Mouse (Mus musculus): Measurements from ENCODE around the gene Il18bp. TPM values are rescaled to one million over a fixed set of nuclear protein-coding genes. Genes with fewer than 3 reads are reported as not detected.

Gene Il18bp
- total RNA-seq, 4 experiments from 2014 or later = 8.3 to 12.9 (median 11.1) TPM

Other genes starting within 250 kb of the Il18bp start
- gene Phox2a, start 200.4 kb downstream of the Il18bp start, total RNA-seq (2022) = under 1 TPM in 1 of 4 experiments, not detected in 3; 0.20 TPM
- 10 to 100 TPM; 29.1 to 38.3 (median 32.4) TPM for gene Inppl1, start 180.5 kb downstream of the Il18bp start, total RNA-seq (2022)
- 1 to 10 TPM in 2 of 4 experiments, not detected in 2; 1.3 to 1.4 TPM for gene Folr2, start 161.5 kb downstream of the Il18bp start, total RNA-seq (2022)
- gene Anapc15, start 155.0 kb downstream of the Il18bp start, total RNA-seq (2022) = 10 to 100 TPM; 30.2 to 37.2 (median 35.0) TPM
- 1 to 10 TPM in 3 of 4 experiments, under 1 TPM in 1; 0.51 to 3.2 (median 1.3) TPM for gene Folr1, start 147.9 kb downstream of the Il18bp start, total RNA-seq (2022)
- 10 to 100 TPM; 77.5 to 94.3 (median 89.8) TPM for gene Lamtor1, start 112.8 kb downstream of the Il18bp start, total RNA-seq (2022)
- under 1 TPM in 1 of 4 experiments, not detected in 3; 0.35 TPM for gene Tomt, start 112.3 kb downstream of the Il18bp start, total RNA-seq (2022)
- gene Lrrc51, start 84.8 kb downstream of the Il18bp start, total RNA-seq (2022) = 1 to 10 TPM; 5.8 to 7.9 (median 6.1) TPM
- 100 to 1,000 TPM in 3 of 4 experiments, 10 to 100 TPM in 1; 99.7 to 129 (median 117) TPM for gene Numa1, start 84.6 kb downstream of the Il18bp start, total RNA-seq (2022)
- 10 to 100 TPM; 43.4 to 47.0 (median 44.9) TPM for gene Rnf121, start 46.8 kb upstream of the Il18bp start, total RNA-seq (2022)
- 10 to 100 TPM; 25.8 to 37.3 (median 31.9) TPM for gene Xndc1, start 46.8 kb upstream of the Il18bp start, total RNA-seq (2022)
- 1 to 10 TPM; 1.7 to 2.8 (median 2.3) TPM for gene Xntrpc, start 47.0 kb upstream of the Il18bp start, total RNA-seq (2022)
- 1 to 10 TPM in 3 of 4 experiments, not detected in 1; 1.4 to 2.4 (median 1.8) TPM for gene Trpc2, start 64.4 kb upstream of the Il18bp start, total RNA-seq (2022)
- gene Art1, start 83.1 kb upstream of the Il18bp start, total RNA-seq (2022) = not detected
- gene Art5, start 90.8 kb upstream of the Il18bp start, total RNA-seq (2022) = not detected
- under 1 TPM in 2 of 4 experiments, not detected in 2; 0.16 to 0.25 TPM for gene Chrna10, start 98.1 kb upstream of the Il18bp start, total RNA-seq (2022)
- 10 to 100 TPM; 41.6 to 49.2 (median 45.3) TPM for gene Nup98, start 191.5 kb upstream of the Il18bp start, total RNA-seq (2022)
- gene Pgap2, start 191.5 kb upstream of the Il18bp start, total RNA-seq (2022) = 10 to 100 TPM; 29.8 to 36.9 (median 33.5) TPM
- gene Rhog, start 237.4 kb upstream of the Il18bp start, total RNA-seq (2022) = 10 to 100 TPM; 23.5 to 41.9 (median 32.6) TPM
- gene Stim1, start 249.1 kb upstream of the Il18bp start, total RNA-seq (2022) = 10 to 100 TPM; 68.2 to 77.4 (median 69.8) TPM